Mouse (Mus musculus): ENCODE data around the gene Kit. TPM values are rescaled to one million over a fixed set of nuclear protein-coding genes. Genes with fewer than 3 reads are reported as not detected.

The Kit gene
- polyA plus RNA-seq, 1 experiment from 2014 or later = 51.3 TPM

DNA sequence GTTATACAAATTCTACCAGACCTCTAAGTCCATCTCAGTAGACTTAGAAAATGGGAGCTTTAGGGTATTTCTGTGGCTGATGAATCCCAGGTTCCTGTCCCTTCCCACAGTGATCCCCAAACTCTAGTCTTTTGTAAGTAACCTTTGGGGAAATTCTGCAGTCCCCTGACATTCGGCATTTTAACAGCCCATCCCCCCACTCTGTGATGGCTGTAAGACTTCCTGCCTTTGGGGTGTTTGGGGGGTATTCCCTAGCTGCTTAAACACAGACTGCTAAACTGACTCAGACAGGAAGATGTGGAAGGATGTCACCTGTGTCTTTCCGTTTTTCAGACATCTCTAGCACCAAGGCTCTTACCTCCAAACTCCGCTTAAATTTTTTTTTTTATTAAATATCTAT, 92.4 kb downstream of the Kit start:
- H3K36me3 ChIP-seq (ENCODE audit: control insufficient read depth, insufficient read depth, low read length) = no peaks in the 10 kb centered on the region
- no peak for ATAC-seq (ENCODE audit: low read depth)
- no peak overlapping the region for H3K4me2 ChIP-seq (ENCODE audit: low read depth, low read length)
- no peak overlapping the region for H3K4me3 ChIP-seq (ENCODE audit: low read depth, low read length)
- 61% methylated on average over 3 of the region's 3 CpGs for WGBS
- H3K4me1 ChIP-seq (ENCODE audit: control insufficient read depth, insufficient read depth, low read length) = no peaks in the 10 kb centered on the region
- no peaks in the 10 kb centered on the region for H3K27me3 ChIP-seq (ENCODE audit: control insufficient read depth, insufficient read depth, low read length)
- H3K9ac ChIP-seq (replicated peaks; ENCODE audit: low read depth, low read length) = no peak overlapping the region
- no peaks in the 10 kb centered on the region for H3K9me3 ChIP-seq (ENCODE audit: control insufficient read depth, low read length)
- H3K27ac ChIP-seq (ENCODE audit: low read depth, low read length) = no peak overlapping the region

DNA sequence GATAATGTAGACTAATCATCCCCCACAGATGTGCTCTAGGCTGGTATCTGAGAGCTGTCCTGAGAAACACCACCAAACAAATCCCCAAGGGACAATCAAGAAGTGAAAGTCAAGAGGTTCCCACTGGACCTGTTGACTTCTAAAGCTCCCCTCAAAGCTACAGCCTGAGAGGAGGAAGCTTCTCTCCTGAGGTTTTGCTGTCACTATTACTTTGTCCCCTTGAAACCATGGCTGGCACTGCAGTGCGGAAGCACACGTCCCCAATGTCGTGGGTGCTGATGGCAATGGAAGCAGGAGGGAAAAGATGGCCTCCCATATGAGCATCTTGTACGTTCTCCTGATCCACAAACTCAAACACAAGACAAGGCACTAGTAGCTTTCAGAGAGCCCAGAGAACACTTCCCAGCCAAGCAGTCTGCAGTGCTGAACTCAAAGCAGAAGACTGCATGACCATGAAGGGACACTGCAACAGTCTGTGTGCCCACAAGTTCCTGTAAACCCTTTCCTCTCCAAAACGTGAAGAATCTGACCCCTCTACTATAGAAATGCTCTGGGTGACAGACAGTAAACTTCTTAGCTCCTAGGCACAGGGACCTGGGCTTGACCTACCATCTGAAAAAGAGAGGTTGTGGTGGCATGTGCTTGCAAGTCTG, 96.5 kb downstream of the Kit start:
- Histone ChIP-seq H3K4me3 (ENCODE audit: low read depth, low read length) (no peak overlapping the region), H3K27me3 (ENCODE audit: control insufficient read depth, insufficient read depth, low read length) (no peaks in the 10 kb centered on the region), H3K36me3 (ENCODE audit: control insufficient read depth, insufficient read depth, low read length) (no peaks in the 10 kb centered on the region), H3K9me3 (ENCODE audit: control insufficient read depth, low read length) (no peaks in the 10 kb centered on the region), H3K4me1 (ENCODE audit: control insufficient read depth, insufficient read depth, low read length) (no peaks in the 10 kb centered on the region), H3K4me2 (ENCODE audit: low read depth, low read length) (no peak overlapping the region), H3K9ac (replicated peaks; ENCODE audit: low read depth, low read length) (no peak overlapping the region), H3K27ac (ENCODE audit: low read depth, low read length) (no peak overlapping the region)
- 93% methylated on average over 5 of the region's 5 CpGs for whole genome bisulfite sequencing
- ATAC-seq (ENCODE audit: low read depth) = no peak

GRCm38 (mm10) chr5:75676024-75676423, 101.3 kb downstream of the Kit start:
- no peak overlapping the region for H3K4me3 ChIP-seq (ENCODE audit: low read depth, low read length)
- H3K4me1 ChIP-seq (ENCODE audit: control insufficient read depth, insufficient read depth, low read length) = no peaks in the 10 kb centered on the region
- no peak overlapping the region for H3K9ac ChIP-seq (replicated peaks; ENCODE audit: low read depth, low read length)
- H3K27ac ChIP-seq (ENCODE audit: low read depth, low read length) = no peak overlapping the region
- no peaks in the 10 kb centered on the region for H3K9me3 ChIP-seq (ENCODE audit: control insufficient read depth, low read length)
- H3K27me3 ChIP-seq (ENCODE audit: control insufficient read depth, insufficient read depth, low read length) = no peaks in the 10 kb centered on the region
- 82% methylated on average over 3 of the region's 3 CpGs for WGBS
- ATAC-seq (ENCODE audit: low read depth) = no peak
- no peaks in the 10 kb centered on the region for H3K36me3 ChIP-seq (ENCODE audit: control insufficient read depth, insufficient read depth, low read length)
- no peak overlapping the region for H3K4me2 ChIP-seq (ENCODE audit: low read depth, low read length)

DNA sequence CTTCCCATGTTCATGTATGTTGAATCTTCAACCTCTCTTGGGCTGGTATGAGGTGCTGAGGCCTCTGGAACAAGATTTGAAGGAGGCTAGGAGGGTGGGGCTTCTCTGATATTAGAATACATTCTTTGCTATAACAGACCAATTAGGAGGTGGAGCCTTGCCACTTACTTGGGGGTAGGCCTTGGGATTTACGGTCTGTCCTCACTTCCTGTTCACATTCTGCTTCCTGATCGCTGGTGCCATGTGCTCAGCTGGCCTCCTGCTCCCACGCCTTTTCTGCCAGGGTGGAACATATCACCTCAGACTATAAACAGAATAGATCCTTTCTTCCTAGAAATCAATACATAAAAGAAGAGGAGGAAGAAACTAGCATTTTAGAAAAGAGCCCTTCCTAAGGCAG, 105.2 kb downstream of the Kit start:
- Histone ChIP-seq H3K27ac (ENCODE audit: low read depth, low read length) (no peak overlapping the region), H3K4me2 (ENCODE audit: low read depth, low read length) (no peak overlapping the region), H3K27me3 (ENCODE audit: control insufficient read depth, insufficient read depth, low read length) (no peaks in the 10 kb centered on the region), H3K4me1 (ENCODE audit: control insufficient read depth, insufficient read depth, low read length) (no peaks in the 10 kb centered on the region), H3K9ac (replicated peaks; ENCODE audit: low read depth, low read length) (no peak overlapping the region), H3K4me3 (ENCODE audit: low read depth, low read length) (no peak overlapping the region), H3K9me3 (ENCODE audit: control insufficient read depth, low read length) (no peaks in the 10 kb centered on the region), H3K36me3 (ENCODE audit: control insufficient read depth, insufficient read depth, low read length) (no peaks in the 10 kb centered on the region)
- 79% methylated on average over 3 of the region's 3 CpGs for WGBS
- ATAC-seq (ENCODE audit: low read depth) = no peak

- no peak overlapping the region for H3K4me2 ChIP-seq (ENCODE audit: low read depth, low read length)
- no peak overlapping the region for H3K4me3 ChIP-seq (ENCODE audit: low read depth, low read length)
- no peaks in the 10 kb centered on the region for H3K36me3 ChIP-seq (ENCODE audit: control insufficient read depth, insufficient read depth, low read length)
- H3K27me3 ChIP-seq (ENCODE audit: control insufficient read depth, insufficient read depth, low read length) = no peaks in the 10 kb centered on the region
- ATAC-seq (ENCODE audit: low read depth) = no peak
- no peak overlapping the region for H3K27ac ChIP-seq (ENCODE audit: low read depth, low read length)
- H3K4me1 ChIP-seq (ENCODE audit: control insufficient read depth, insufficient read depth, low read length) = no peaks in the 10 kb centered on the region
- no peak overlapping the region for H3K9ac ChIP-seq (replicated peaks; ENCODE audit: low read depth, low read length)
- no peaks in the 10 kb centered on the region for H3K9me3 ChIP-seq (ENCODE audit: control insufficient read depth, low read length)
- WGBS = 79% methylated on average over 12 of the region's 12 CpGs
Measured at GRCm38 (mm10) chr5:75695162-75695809, 120.6 kb downstream of the Kit start.

- no peak for ATAC-seq (ENCODE audit: low read depth)
Measured at GRCm38 (mm10) chr5:75696960-75697359, 122.2 kb downstream of the Kit start.

DNA sequence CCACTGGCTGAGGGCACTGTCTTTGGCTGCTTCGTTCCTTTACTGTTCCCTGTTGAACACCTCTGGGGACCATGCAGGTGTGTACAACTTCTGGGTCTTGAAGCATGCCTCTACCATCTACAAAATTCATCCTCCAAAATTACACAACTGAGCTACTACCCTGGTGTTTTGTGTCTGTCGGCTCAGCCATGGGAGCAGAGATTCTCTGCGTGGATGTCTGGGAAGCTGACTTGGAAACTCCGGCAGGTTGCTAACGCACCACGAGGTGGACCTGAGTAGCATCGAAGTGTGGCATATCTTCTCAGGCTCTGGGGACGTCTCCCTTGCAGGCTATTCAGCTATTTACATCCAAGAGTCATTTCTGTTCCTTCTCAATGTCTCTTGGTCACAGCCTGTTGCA, 123.8 kb downstream of the Kit start:
- Histone ChIP-seq H3K4me1 (ENCODE audit: control insufficient read depth, insufficient read depth, low read length) (no peaks in the 10 kb centered on the region), H3K27me3 (ENCODE audit: control insufficient read depth, insufficient read depth, low read length) (no peaks in the 10 kb centered on the region), H3K36me3 (ENCODE audit: control insufficient read depth, insufficient read depth, low read length) (no peaks in the 10 kb centered on the region), H3K4me3 (ENCODE audit: low read depth, low read length) (no peak overlapping the region), H3K9ac (replicated peaks; ENCODE audit: low read depth, low read length) (no peak overlapping the region), H3K4me2 (ENCODE audit: low read depth, low read length) (no peak overlapping the region), H3K9me3 (ENCODE audit: control insufficient read depth, low read length) (no peaks in the 10 kb centered on the region), H3K27ac (ENCODE audit: low read depth, low read length) (no peak overlapping the region)
- ATAC-seq (ENCODE audit: low read depth) = no peak
- 90% methylated on average over 8 of the region's 8 CpGs for WGBS

More at GRCm38 (mm10) chr5:75696960-75697359, 122.2 kb downstream of the Kit start:
- Histone ChIP-seq H3K9ac (replicated peaks; ENCODE audit: low read depth, low read length) (no peak overlapping the region), H3K4me2 (ENCODE audit: low read depth, low read length) (no peak overlapping the region), H3K4me1 (ENCODE audit: control insufficient read depth, insufficient read depth, low read length) (no peaks in the 10 kb centered on the region), H3K4me3 (ENCODE audit: low read depth, low read length) (no peak overlapping the region), H3K27ac (ENCODE audit: low read depth, low read length) (no peak overlapping the region), H3K9me3 (ENCODE audit: control insufficient read depth, low read length) (no peaks in the 10 kb centered on the region), H3K36me3 (ENCODE audit: control insufficient read depth, insufficient read depth, low read length) (no peaks in the 10 kb centered on the region), H3K27me3 (ENCODE audit: control insufficient read depth, insufficient read depth, low read length) (no peaks in the 10 kb centered on the region)
- WGBS = 83% methylated on average over 5 of the region's 5 CpGs

- no peak overlapping the region for H3K4me3 ChIP-seq (ENCODE audit: low read depth, low read length)
- no peaks in the 10 kb centered on the region for H3K36me3 ChIP-seq (ENCODE audit: control insufficient read depth, insufficient read depth, low read length)
- WGBS = 77% methylated on average over 7 of the region's 7 CpGs
- H3K4me1 ChIP-seq (ENCODE audit: control insufficient read depth, insufficient read depth, low read length) = no peaks in the 10 kb centered on the region
- no peak for ATAC-seq (ENCODE audit: low read depth)
- no peak overlapping the region for H3K27ac ChIP-seq (ENCODE audit: low read depth, low read length)
- no peak overlapping the region for H3K9ac ChIP-seq (replicated peaks; ENCODE audit: low read depth, low read length)
- H3K4me2 ChIP-seq (ENCODE audit: low read depth, low read length) = no peak overlapping the region
- H3K27me3 ChIP-seq (ENCODE audit: control insufficient read depth, insufficient read depth, low read length) = no peaks in the 10 kb centered on the region
- no peaks in the 10 kb centered on the region for H3K9me3 ChIP-seq (ENCODE audit: control insufficient read depth, low read length)
Measured at GRCm38 (mm10) chr5:75699081-75699480, 124.4 kb downstream of the Kit start.

DNA sequence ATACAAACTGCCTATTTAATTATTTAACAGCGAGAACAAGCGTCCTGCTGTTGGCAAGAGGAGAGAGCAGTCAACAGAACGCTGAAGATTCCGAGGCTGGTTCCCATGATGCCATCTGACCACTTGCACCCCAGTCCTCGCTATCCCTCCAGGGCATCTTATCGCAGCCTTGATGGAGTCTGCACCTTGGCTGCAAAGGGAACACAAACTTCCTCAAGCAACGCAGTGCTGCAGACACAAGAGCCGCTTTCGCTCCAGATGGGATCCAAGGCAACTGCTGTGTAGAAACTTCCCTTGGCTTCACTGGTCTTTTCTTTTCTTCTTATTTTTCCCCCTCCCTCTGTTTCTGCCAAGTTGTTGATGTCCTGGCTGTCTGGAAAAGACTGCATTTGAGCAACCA, 124.8 kb downstream of the Kit start:
- Histone ChIP-seq H3K27me3 (ENCODE audit: control insufficient read depth, insufficient read depth, low read length) (no peaks in the 10 kb centered on the region), H3K4me1 (ENCODE audit: control insufficient read depth, insufficient read depth, low read length) (no peaks in the 10 kb centered on the region), H3K4me3 (ENCODE audit: low read depth, low read length) (no peak overlapping the region), H3K27ac (ENCODE audit: low read depth, low read length) (no peak overlapping the region), H3K9me3 (ENCODE audit: control insufficient read depth, low read length) (no peaks in the 10 kb centered on the region), H3K36me3 (ENCODE audit: control insufficient read depth, insufficient read depth, low read length) (no peaks in the 10 kb centered on the region), H3K4me2 (ENCODE audit: low read depth, low read length) (no peak overlapping the region), H3K9ac (replicated peaks; ENCODE audit: low read depth, low read length) (no peak overlapping the region)
- no peak for ATAC-seq (ENCODE audit: low read depth)
- 63% methylated on average over 9 of the region's 9 CpGs for WGBS
